Mouse (Mus musculus) left cerebral cortex, postnatal 10 days (tissue): ENCODE measurements around the gene Vill. TPM values are rescaled to one million over a fixed set of nuclear protein-coding genes. Genes with fewer than 3 reads are reported as not detected.

Experiments
- DNase-seq, 2 experiments: peaks; one replicate each; pipeline ENCODE4 v3.0.0; 2021 to 2022; ENCODE audit warnings: low spot score in 2 of 2, mixed read lengths in 1 of 2; ENCODE audit errors: extremely low spot score in 1 of 2
- intact Hi-C: fragments of 180-260 bp; cut with DNase I; formaldehyde crosslinking; loops from one replicate; pipeline ENCODE4 v1.15.1; 2025
- total RNA-seq, 2 experiments: library from RNA; stranded (reverse); gene quantifications; 2 replicates each; pipeline ENCODE4 v1.2.3; 2021

Gene Vill
- total RNA-seq, 2 experiments from 2014 or later, result 4.9 TPM

DNA sequence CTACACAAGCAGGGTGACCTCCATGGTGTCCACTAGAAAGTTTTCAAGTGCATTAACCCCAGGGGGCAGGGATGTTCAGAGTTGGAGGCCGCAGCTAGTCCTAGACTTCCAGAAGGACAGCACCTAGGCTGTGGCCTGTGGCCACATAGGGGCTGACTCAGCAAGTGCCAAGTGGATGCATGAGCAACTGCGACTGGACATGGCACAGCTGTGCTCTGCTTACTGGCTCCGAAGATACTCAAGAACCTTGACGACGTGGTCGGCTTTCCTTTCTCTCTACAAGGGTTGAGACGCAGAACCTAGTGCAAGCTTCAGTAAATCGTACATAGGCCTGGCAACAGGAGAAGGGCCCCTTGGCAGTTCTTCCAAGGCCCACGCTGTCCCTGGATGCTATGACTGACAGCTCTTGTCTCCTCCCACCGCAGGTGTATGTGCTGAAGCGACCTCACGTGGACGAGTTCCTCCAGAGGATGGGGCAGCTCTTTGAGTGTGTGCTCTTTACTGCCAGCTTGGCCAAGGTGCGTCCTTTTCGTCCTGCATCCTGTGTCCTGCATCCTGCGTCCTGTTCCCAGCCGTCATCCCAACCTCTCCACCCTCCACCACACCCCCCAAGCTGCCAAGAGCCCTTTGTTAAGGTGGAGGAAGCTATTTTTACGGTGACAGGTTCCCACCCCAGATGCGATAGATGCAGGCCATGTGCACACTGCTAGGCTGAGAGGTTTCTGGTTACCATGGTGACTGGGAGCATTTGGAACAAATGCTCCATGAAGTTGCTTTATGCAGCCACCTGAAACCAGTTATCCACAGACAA lies 19.3 kb upstream of the Vill start:
- intact Hi-C loops, result loop anchor here (5.0 kb wide), 1 partner anchor 106 kb away; the partner anchor contains the start of gene Ctdspl
- no peak for DNase-seq

DNA sequence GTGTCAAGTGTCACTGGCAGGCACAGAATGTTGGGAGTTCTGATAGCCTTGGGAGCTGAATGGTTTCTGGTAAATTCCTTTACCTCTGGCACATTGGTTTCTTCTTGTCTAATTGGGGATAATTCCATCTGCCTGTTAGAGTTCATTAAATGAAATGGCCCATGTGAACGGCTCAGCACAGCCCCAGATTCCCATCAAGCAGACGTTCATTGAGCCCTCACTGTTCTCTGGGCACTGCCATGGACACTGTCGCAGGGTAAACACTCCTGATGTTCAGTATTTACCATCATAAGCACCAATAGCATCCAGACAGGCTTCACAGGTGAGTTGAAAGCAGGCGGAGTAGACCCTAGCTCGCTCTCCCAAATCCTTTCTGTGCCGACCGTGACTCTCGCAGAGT lies 18.5 kb upstream of the Vill start:
- no peak for DNase-seq
- intact Hi-C loops, result loop anchor here (5.0 kb wide), 1 partner anchor 107 kb away; the partner anchor contains the start of gene Ctdspl

DNA sequence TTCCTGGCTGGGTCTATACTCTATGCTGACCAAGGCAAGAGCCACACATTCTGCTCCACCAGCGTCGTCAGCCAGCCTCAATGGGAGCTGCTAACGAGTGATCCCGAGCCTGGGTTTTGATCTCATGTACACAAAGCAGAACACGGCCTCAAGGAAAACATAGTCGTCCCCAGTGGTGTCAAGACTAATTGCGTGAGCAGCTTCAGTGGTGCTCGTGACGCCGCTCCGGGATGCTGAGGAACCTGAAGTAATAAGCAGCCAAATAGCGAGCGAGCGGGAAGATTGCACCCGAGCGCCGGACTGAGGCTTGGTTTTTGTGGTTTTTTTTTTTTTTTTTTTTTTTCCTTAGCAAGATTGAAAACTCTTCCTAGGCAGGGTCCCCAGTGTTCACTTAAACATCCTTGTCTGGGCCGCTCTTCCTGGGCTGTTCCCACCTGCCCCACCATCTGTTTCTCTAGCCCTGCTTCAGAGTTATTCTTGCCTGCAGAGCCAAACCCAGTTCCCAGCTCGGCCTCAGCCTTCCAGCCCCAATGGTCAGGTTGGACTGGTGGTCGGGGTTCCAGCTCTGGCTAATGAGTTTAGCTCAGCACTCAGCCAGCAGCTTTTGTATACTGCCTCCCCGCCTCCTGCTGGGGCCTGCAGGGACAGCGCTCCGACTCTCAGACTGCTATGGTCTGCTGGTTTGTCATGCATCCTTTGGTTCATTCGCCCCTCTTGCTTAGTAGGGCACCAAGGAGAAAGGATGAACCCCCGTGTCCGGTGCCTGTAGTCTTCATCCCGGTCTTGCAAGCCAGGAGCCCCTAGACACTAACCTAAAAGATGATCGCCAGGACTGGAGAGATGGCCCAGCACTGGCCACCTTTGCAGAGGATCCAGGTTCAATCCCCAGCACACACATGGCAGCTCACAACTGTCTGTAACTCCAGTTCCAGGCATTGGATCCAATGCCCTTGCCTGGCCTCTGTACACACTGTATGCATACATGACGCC lies 17.6 kb upstream of the Vill start:
- intact Hi-C loops, result loop anchor here (5.0 kb wide), 1 partner anchor 108 kb away; the partner anchor contains the start of gene Ctdspl
- no peak for DNase-seq

DNA sequence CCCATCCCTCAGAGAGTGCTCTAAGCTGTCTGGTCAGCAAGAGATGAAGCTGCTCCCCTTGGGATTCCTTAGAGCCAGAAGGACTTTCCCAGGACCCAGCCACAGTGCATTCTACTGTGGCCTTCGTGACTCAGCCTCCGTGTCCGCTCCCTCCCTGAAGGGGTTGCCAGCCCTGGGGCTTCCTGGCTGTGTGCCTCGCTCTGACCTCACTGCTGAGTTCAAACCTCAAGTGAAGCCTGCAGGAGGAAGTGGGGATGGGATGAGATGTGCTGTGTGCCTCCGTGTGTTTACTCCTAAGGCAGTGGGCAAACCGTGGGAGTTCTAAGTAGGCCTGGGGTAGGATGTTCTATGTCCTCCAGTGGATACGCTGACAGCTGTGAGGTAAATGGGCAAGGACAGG lies 16.7 kb upstream of the Vill start:
- intact Hi-C loops, result no loop called here
- DNase-seq, result peak in 1 of 2 experiments; percentile 70

DNA sequence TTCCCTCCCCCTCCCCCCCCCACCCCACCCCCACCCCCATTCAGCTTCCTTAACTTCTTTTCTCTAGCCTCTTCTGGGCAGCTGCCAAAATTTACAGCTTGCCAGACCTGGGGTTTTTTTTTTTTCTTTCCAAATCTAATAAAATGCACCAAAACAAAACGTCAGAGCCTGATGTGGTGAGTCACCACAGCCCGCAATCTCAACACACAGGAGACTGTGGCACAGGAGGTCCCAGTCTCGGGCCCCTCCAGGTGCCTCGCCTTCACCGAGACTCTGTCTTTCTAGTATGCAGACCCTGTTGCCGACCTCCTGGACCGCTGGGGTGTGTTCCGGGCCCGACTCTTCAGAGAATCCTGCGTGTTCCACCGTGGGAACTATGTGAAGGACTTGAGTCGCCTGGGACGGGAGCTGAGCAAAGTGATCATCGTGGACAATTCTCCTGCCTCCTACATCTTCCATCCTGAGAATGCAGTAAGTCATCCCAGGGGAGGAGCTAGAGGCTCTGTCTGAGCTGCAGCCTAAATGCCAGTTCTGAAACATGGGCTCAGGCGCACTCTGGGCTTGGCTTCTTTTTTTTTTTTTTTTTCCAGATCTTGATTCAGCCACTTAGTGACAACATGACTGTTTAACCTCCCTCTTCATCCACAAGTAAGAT lies 15.4 kb upstream of the Vill start:
- no peak for DNase-seq
- intact Hi-C loops, result no loop called here

DNA sequence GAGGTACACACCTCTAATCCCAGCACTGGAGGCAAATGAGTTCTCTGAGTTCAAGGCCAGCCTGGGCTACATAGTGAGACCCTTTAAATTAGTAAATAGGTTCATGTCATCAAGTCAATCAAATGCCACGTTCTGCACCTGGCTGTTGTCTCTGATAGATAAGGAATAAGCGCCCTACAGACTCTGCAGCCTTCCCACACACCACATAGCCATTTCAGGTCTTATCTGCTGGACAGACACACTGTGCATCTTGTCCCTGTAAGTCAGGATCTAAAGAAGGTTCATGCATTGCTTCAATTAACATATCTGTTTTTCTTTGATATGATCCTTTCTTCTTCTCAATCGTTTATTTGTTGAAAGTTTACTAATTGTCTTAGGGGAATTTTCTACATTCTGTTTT lies 14.0 kb upstream of the Vill start:
- no peak for DNase-seq
- intact Hi-C loops, result no loop called here

DNA sequence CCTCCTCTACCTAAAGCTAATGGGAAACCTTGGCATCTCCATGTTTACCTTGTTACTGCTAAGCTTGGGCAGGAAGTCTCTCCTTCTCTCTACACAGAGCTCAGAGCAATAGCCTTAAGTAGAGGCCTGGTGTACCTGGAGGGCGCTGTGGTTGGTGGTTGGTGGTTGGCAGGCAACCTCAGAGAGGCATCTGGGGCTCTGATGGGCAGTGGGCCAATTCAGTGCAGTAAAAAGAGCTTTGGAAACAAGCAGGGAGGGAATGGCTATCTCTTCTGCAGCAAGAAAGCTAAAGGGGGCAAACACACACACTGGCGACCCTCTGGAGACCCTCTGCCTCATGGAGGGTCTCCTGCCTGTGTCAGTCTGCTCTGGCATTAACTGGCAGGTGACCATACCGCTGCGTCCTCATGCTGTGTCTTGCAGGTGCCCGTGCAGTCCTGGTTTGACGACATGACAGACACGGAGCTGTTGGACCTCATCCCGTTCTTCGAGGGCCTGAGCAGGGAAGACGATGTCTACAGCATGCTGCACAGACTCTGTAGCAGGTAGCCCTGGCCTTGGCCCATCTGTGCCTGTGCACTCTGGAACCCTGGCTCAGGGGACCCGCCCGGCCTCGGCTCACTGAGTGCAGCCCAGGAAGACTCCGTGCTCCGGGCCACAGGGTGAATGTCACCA lies 12.3 kb upstream of the Vill start:
- intact Hi-C loops, result no loop called here
- DNase-seq, result no peak

DNA sequence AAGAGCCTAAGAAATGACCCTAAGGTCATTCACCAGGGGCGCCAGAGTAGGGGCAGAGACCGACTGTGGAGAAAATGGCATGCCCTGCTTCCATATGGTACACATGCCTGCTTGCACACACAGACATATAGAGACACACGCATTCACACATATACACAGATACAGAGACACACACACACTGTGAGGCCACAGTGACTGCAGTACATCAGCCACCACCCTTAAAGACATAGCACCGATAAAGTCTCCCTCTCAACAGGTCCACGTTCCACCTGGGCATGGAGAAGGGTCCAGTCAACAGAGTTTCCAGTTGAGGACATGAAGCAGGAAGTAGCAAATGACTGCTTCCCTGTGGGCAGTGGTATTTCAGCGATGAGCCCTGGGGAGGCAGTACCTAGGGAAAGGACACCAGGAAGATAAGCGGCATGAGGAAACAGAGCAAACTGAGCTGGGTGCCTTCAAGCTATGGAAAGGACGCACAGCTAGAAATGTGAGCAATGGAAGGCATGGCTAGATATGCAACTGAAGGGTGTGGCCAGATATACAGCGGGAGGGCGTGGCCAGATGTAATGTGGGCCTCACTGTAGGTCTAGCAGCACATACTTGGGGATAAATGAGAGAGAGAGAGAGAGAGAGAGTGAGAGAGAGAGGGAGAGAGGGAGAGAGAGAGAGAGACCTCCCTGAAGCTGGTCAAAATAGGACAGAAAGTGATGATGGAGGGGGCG lies 4.2 kb upstream of the Vill start:
- intact Hi-C loops, result no loop called here
- DNase-seq, result no peak

DNA sequence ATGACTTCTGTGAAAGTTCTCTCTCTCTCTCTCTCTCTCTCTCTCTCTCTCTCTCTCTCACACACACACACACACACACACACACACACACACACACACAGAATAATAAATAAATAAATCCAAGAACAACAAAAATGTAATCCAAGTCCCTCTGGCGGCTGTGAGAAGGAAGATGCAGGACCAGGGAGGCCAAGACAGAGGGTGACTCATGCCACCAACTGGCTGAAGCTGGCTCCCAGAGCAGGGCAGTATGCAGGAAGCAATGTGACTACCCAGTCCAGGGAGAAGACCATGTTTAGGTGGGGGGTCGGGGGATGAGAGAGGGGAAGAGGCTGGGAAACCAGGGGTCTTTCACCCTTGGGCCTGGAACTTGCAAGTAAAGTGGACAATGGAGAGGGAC lies 1.4 kb upstream of the Vill start:
- intact Hi-C loops, result no loop called here
- no peak for DNase-seq

DNA sequence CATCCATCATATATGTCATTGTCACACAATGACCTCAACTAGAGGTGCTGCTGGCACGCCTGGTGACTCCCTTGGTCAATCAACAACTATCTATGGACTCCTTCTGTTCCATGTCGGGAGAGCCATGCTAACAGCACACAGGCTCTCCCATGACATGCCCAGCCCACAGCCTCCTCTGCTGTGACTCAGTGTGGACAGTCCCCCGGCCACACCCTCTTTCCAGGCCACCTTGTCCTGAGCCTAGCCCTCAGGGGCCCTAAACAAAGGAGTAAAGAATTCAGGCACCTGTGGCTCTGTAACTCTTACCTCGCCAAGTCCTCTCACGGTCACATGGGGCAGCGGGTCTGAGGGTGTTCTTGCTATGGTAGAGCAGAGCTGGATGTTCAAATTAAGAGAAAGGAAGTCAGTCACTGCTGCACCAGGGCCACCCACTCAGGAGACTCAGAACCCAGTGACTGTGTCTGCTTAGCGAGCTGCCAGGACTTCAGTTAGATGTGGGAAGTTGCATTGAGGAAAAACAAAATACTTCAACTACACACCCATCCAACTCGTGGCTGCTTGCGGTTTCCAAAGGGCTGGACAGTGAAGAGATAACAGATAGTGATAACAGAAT lies 1.5 kb downstream of the Vill start:
- intact Hi-C loops, result no loop called here
- peak in 1 of 2 experiments; percentile 18 for DNase-seq

DNA sequence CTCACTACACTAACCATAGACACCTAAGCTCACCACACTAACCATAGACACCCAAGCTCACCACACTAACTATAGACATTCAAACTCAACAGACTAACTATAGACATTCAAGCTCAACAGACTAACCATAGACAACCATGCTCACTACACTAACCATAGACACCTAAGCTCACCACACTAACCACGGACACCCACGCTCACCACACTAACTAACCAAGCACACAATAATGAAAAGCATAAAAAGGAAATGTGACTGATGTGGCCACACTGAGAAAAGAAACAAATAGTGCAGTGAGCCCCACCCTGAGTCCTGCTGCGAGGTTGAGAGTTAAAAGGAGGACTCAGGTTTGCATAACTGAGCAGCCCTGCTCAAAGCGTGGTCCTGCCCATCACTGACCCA lies 2.8 kb downstream of the Vill start:
- no peak for DNase-seq
- intact Hi-C loops, result no loop called here

DNA sequence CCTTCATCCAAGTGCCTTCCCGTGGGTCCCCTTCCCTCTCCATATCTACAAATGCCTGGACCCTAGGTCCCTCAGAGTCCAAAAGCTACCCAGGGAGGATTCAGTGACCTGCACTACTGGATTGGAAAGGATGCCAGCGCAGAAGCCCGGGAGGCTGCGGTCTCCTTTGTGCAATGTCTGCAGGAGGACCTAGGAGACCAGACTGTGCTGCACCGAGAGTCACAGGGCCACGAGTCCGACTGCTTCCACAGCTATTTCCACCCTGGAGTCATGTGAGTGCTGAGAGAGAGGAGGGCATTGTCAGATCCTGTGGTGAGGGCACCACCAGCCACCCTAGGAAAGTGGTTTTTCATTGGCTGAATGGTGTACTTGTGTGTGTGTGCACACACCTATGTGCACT lies 5.7 kb downstream of the Vill start:
- DNase-seq, result peak in 1 of 2 experiments; percentile 15
- intact Hi-C loops, result no loop called here

DNA sequence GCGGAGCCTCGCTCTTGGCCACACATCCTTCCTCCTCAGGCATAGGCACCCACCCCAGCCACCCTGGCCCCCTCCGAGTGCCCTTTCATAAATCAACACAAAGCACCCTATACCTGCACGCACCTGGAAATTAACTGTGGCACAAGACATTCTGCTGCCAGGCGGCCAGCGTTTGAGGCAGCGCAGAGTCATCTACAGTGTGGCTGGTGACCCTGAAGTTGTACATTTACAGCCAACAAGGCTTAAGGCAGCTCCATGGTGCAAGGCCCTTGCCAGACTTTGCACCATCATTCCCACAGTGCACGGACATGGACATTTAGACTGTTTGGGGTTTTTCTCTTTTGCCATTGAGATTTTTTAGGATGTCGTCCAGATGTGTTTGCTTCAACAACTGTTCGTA lies 8.1 kb downstream of the Vill start:
- no peak for DNase-seq
- intact Hi-C loops, result loop anchor here (10.0 kb wide), 1 partner anchor 466 kb away; no protein-coding TSS in a partner anchor

DNA sequence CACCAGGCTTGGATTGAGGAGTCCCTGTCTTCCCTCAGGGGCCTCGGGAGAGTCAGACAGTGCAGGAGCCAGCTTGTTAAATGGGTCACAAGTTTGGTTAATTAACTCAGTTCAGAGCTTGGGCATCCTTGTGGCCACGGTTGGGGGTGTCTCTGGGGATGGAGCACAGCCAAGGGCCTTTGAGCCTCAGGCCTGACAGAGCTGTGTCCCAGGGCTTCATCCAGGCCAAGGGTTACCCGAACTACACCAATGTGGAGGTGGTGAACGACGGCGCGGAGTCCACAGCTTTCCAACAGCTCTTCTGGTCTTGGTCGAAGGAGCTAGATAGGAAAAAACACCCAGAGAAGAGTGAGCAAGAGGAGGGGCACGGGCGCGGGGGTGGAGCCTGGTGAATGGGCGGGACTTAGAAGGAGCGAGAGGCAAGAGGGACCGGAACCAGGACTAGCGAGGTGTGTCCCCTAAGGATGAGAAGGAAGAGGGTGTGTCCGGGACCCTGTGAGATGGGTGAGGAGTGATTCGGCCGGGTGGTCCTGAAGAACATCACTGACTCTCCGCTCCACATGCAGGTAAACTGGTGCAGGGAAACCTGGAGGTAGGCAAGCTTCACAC lies 10.6 kb downstream of the Vill start:
- intact Hi-C loops, result loop anchor here (10.0 kb wide), 1 partner anchor 468 kb away; no protein-coding TSS in a partner anchor
- DNase-seq, result no peak

DNA sequence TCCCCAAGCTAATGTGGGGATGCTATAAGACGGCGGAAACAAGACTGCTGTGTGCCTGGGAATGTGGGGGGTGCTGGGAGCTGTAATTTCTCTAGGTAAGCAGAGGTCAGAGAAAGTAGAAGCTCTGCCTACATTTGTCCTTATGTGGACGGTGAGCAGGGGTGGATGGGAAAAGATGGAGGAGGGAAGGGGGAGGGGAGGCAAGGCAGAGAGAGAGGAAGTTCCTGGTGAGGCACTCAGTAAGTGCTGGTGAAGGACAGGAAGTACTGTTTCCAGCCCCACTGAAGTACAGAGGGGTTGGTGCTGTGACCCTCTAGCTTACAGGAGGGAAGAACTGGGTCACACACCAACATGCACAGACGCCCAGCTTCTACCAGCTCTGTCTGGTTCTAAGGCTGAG lies 11.7 kb downstream of the Vill start:
- intact Hi-C loops, result loop anchor here (10.0 kb wide), 1 partner anchor 469 kb away; no protein-coding TSS in a partner anchor
- DNase-seq, result peak in 1 of 2 experiments; percentile 45

DNA sequence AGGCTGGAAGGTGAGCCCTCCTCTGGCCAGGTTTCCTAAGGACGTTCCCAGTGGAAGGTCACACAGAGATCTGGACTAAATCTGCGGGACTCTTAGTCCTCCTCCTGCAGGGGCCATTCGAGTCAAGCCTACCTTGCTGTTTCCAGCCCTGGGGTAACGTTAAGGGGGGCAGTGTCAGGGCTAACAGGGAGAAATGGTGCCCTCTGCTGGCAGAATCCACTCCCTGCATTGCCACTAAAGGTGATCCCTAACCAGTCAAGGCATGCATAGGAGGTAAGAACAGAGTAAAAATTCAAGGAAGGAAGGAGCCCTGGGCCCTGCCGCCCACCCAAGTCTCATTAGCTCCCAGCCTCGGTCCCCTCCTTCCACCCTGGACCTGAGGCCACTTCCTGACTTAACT lies 15.0 kb downstream of the Vill start:
- intact Hi-C loops, result loop anchor here (2.0 to 10.0 kb wide), 2 partner anchors 147 to 473 kb away; no protein-coding TSS in a partner anchor
- peak; percentile 69 to 82 for DNase-seq

DNA sequence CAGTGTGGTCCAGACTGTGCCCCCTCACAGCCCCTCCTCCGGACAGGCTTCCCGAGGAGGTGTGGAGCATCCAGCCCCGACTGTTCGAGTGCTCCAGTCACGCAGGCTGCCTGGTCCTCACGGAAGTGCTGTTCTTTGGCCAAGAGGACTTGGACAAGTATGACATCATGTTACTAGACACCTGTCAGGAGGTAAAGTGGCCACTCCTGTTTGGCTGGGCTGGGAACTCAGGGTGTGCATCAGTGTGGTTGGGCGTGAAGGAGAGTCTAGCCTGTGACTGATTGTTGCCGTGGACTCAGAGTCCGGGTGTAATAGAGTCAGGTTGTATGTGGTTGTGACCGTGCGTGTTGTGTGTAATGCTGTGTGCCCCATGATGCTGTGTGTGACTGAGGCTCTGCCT lies 15.7 kb downstream of the Vill start:
- intact Hi-C loops, result loop anchor here (10.0 kb wide), 1 partner anchor 473 kb away; no protein-coding TSS in a partner anchor
- DNase-seq, result no peak
